ENCODE assay signal across 9 mouse cellular contexts in the genomic region with DNA sequence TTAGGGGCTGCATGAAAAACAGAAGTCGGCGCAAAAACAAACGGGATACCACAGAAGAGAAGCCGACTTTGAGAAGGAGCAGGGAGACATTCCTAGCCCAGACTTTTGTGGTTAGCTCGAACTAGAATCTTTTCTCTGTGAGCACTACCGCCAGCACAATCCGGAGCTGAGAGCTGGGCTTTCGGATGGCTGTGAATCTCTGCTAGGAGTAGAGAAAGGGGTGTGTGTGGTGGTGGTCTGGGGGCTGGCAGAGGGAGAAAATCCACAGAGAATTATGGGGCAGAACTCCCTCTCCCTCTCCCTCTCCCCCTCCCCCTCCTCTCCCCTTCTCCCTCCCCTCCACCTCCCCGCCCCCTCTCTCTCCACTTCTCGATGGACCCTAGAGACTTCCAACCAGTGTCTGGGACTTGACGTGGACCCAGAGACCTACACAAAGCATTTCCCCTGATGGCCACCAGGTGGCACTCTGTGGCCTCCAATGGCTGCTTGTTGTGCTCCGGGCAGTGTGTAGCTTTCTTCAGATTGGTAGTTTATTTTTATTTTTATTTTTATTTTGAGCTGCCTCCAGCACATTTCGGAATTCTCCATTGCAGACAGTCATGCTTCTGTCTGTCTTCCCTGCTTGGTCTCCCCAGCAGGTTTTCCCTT. TPM values are rescaled to one million over a fixed set of nuclear protein-coding genes. Genes with fewer than 3 reads are reported as not detected.
A peak's percentile ranks its signal among the peaks of the same experiment; 100 is the strongest.
DNase-seq lines count a peak whose midpoint lies in the region; ATAC-seq and TF ChIP-seq lines count a peak whose summit lies in the region.
"Had no signal": no experiment of that assay in that cellular context is flagged by ENCODE, and none has a peak within 500 bp of the region (broad histone marks: within the 10 kb centered on the region; RNA-seq: fewer than 3 reads in every experiment).

No protein-coding gene starts in this region.

- H3K4me3 ChIP-seq in G1E (ENCODE audit: low read depth, low read length): no peak overlapping the region
- H3K4me3 ChIP-seq in forebrain, embryonic 13.5 days: no peak overlapping the region
- H3K4me3 ChIP-seq: limb, embryonic 13.5 days had no signal

- no peak overlapping the region for H3K27ac ChIP-seq in forebrain, embryonic 13.5 days
- H3K27ac ChIP-seq: limb, embryonic 13.5 days had no signal

- DNase-seq in G1E (ENCODE audit: low spot score): peak; percentile 48
- peak; percentile 38 for DNase-seq in c-Kit-positive CD71-negative TER-119-negative erythroid progenitor cells, embryonic 14.5 days (ENCODE audit: low read depth)
- DNase-seq in layer of hippocampus, postnatal 14 days (ENCODE audit: low spot score in 2 of 2): peak; percentile 83 to 86
- peak; percentile 80 for DNase-seq in right cerebral cortex, postnatal 14 days
- DNase-seq in urinary bladder, postnatal 36 days (ENCODE audit: low spot score in 2 of 2): peak; percentile 60 to 79

- ATAC-seq in G1E (ENCODE audit: extremely low read depth, insufficient number of reproducible peaks, low FRiP score, poor library complexity, severe bottlenecking): 0 out of 2 replicates have a peak, but pooled peaks have one; percentile 28
- peak; percentile 81 for ATAC-seq in forebrain, embryonic 13.5 days
- ATAC-seq in hematopoietic stem cell, adult 5-6 weeks (replicated peaks in 1 of 2; ENCODE audit: insufficient read depth in 1 of 2, low FRiP score in 2 of 2, low TSS enrichment in 1 of 2, low read depth in 1 of 2, poor library complexity in 2 of 2, severe bottlenecking in 2 of 2): peak; percentile 50 to 58; a peak in 3 of 4 replicates
- ATAC-seq in megakaryocyte progenitor cell, adult 5-6 weeks (replicated peaks; ENCODE audit: poor library complexity): peak; percentile 85

- no peaks in the 10 kb centered on the region for H3K4me1 ChIP-seq in G1E (ENCODE audit: insufficient read depth, low read depth, low read length)
- H3K4me1 ChIP-seq in forebrain, embryonic 13.5 days: peaks cover 6% of the 10 kb centered on the region; the same call in 1 of the 2 replicates
- H3K4me1 ChIP-seq: limb, embryonic 13.5 days had no signal

- WGBS in forebrain, embryonic 13.5 days: 35% methylated on average over 11 of the region's 13 CpGs

- no peaks in the 10 kb centered on the region for H3K9me3 ChIP-seq in G1E (replicated peaks)
- H3K9me3 ChIP-seq in forebrain, embryonic 13.5 days (replicated peaks): no peaks in the 10 kb centered on the region
- H3K9me3 ChIP-seq: limb, embryonic 13.5 days had no signal

- no peak overlapping the region for H3K9ac ChIP-seq in forebrain, embryonic 13.5 days
- H3K9ac ChIP-seq: limb, embryonic 13.5 days had no signal

- H3K4me2 ChIP-seq in forebrain, embryonic 13.5 days: no peak overlapping the region
- H3K4me2 ChIP-seq: limb, embryonic 13.5 days had no signal

- TF ChIP-seq CTCF in G1E (IDR thresholded peaks at IDR 0.05; ENCODE audit: low read depth, low read length): peak; percentile 62

- H3K27me3 ChIP-seq in G1E (ENCODE audit: insufficient read depth, low read length): peaks cover 2% of the 10 kb centered on the region; the same call in 1 of the 2 replicates
- H3K27me3 ChIP-seq in forebrain, embryonic 13.5 days: no peaks in the 10 kb centered on the region

- H3K36me3 ChIP-seq in G1E (replicated peaks): no peaks in the 10 kb centered on the region
- H3K36me3 ChIP-seq in forebrain, embryonic 13.5 days (ENCODE audit: poor library complexity, severe bottlenecking): no peaks in the 10 kb centered on the region
- H3K36me3 ChIP-seq: limb, embryonic 13.5 days had no signal

RNA-seq across cellular contexts. Expression of a gene that starts 20.5 kb away (rescaled TPM):
- total RNA-seq in G1E (2014; fragmentation: Nextera tagmentation): 185 and 192 TPM in 2 replicates
- total RNA-seq in G1E (2017): 94.3 and 99.1 TPM in 2 replicates
- 92.9 and 115 TPM in 2 replicates for polyA plus RNA-seq in G1E (2012)
- polyA plus RNA-seq in forebrain, embryonic 13.5 days (2015; fragmentation: Nextera tagmentation; extraction: Ambion mirVana): 465 and 486 TPM in 2 replicates
- 77.9 and 96.6 TPM in 2 replicates for total RNA-seq in hematopoietic stem cell, adult 5-6 weeks (2017)
- total RNA-seq in layer of hippocampus, postnatal 14 days (2021): 100 to 1,000 TPM; 323 to 344 TPM
- total RNA-seq in megakaryocyte progenitor cell, adult 5-6 weeks (2015): 148 and 163 TPM in 2 replicates
- total RNA-seq in megakaryocyte progenitor cell, adult 5-6 weeks (2017): 73.1 and 89.4 TPM in 2 replicates

Comparison
In these comparisons a context has a peak if more than half of its experiments do, and no peak if none do; other contexts are left out.
1. ATAC-seq: peak in every context shown above with its lines; median percentile 85 in megakaryocyte progenitor cell, adult 5-6 weeks; 81 in forebrain, embryonic 13.5 days; 54 in hematopoietic stem cell, adult 5-6 weeks; 28 in G1E.